Mouse (Mus musculus) embryo, embryonic 10.5 days (tissue): Measurements from ENCODE around the gene Rhbdl1.

ENCODE experiments used
- DNase-seq: peaks from one replicate; pipeline ENCODE4 v3.0.0-alpha.2; 2015; ENCODE audit warnings: low spot score

The Rhbdl1 gene

DNA sequence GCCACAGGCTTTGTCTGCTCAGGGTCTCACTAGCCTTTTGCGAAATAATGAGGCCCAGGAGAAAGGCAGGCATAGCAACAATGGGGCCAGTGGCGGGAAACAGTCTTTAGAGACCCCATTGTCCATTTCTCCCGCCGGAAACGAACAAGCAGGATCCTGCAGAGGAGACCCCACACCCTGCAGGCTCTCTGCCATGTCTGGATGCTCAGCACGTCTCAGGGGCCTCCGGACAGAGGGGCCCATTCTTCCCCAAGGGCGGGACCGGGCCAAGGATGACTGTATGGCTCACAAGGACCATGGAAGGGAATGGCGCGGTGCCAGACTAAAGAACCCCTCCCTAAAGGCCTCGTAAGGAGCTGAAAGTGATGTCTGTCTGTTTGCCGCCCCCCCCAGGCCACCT lies 42.9 kb downstream of the Rhbdl1 start:
- DNase-seq = peak; percentile 70

GRCm38 (mm10) chr17:25792615-25793014 lies 44.5 kb downstream of the Rhbdl1 start, which contains the start of gene Fam173a:
Fam173a (minus strand) TSS chr17:25792901.
- peak; percentile 82 for DNase-seq

DNA sequence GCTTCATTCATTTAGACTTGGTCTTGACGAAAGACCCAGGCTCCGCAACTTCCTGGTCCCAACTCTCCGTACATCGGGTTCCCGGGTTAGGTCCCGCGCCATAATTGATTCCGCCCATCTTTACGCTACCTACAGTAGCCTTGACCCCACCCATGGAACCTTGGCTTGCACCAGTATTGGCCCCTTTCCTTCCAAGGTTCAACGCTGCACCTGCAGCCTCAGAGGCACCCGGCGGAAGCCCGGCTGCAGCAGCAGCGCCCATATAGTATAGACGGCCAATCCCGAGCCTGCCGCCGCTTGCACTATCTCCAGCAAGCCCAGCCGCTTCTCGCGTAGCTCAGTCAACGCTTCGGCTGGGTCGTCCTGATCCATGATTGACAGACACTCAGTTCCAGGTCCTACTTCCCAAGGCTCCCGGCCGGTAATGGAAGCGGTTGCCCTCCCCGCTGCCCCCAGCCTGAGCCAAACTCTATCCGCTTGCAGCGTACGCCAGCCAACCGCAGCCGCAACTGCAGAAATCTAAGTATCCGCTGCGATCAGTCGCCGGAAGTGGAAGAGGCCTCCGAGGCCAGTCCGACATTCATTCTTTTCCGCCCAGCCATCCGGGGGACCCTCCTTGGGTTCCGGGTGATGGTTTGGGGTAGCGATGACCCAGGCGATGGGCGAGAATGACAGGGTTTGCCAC lies 45.1 kb downstream of the Rhbdl1 start:
- peak; percentile 89 for DNase-seq

- no peak for DNase-seq
These were observed 45.7 kb downstream of the Rhbdl1 start for GRCm38 (mm10) chr17:25791320-25791842.

DNA sequence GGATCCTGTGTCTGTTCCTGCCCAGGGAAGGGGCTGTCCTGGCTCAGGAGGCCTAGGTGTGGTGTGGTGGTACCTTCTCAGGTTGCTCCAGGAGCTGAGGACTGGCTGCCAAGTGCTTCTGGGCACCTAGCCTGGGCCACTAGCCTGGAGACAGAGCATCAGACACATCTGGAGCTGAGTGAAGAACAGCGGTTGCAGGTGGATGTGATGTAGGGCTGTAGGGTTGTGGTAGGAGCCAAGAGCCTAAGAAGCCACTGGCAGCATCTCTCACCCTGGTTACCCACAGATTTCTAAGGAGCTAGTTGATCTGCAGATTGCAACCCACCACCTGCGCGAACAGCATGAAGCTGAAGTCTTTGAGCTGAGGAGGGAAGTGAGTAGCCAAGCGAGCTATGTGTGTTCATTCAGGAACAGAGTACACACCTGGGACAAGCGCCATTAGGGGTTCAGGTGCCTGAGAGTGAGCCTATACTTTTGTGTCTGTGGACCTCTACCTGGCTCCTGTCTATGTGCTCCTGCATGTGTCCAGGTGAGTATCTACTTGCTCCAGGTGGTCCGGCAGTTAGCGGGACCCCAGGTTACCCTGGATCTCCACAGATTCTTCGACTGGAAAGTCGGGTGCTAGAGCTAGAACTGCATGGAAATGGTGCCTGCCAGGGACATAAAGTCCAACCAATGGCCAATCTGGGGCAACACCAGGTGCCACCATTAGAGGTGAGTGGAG lies 50.2 kb downstream of the Rhbdl1 start:
- DNase-seq = no peak

DNA sequence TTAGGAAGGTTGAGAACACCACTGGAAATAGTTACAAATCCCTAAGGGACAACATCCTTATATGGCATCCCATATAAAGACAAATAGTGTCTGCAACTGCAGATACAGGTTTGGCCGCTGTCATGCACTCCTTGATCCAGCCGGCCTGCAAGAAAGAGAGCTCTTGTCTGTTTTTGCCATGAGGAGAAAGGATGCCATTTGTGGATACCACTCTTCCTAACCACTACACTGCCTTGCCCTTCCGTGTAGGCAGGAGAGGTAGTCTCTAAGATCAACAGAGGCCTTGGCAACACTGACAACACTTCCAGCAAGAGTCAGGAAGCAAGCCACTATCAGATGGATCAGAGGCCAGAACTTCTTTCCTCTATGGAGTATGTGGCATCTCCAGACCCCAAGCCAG lies 50.8 kb downstream of the Rhbdl1 start, which contains the start of gene Ccdc78:
TSS of gene Ccdc78 (plus strand) at position 301 of the 400 bp plus-strand sequence.
- DNase-seq = no peak

- DNase-seq = peak; percentile 98
These were observed 51.8 kb downstream of the Rhbdl1 start, which contains the start of gene Haghl for GRCm38 (mm10) chr17:25785281-25785745. Haghl (minus strand) TSS chr17:25785673.
